Mouse (Mus musculus) right cerebral cortex, postnatal 10 days (tissue): ENCODE measurements around the gene Prpsap1.
"Not testable (repeated sequence)": the region's sequence is repeated elsewhere in the genome, so short reads cannot be mapped to it uniquely, and the experiment has no call there.

Source experiments
- DNase-seq, 2 experiments: peaks; one replicate each; pipeline ENCODE4 v3.0.0; 2021; ENCODE audit warnings: low spot score in 2 of 2

Prpsap1 gene

GRCm38 (mm10) chr11:116429862-116430613 is 64.0 kb downstream of the Prpsap1 start:
- no peak for DNase-seq

- no peak for DNase-seq
Observed at GRCm38 (mm10) chr11:116428872-116429859, 64.8 kb downstream of the Prpsap1 start.

GRCm38 (mm10) chr11:116426852-116427575 is 67.0 kb downstream of the Prpsap1 start:
- no peak for DNase-seq

DNA sequence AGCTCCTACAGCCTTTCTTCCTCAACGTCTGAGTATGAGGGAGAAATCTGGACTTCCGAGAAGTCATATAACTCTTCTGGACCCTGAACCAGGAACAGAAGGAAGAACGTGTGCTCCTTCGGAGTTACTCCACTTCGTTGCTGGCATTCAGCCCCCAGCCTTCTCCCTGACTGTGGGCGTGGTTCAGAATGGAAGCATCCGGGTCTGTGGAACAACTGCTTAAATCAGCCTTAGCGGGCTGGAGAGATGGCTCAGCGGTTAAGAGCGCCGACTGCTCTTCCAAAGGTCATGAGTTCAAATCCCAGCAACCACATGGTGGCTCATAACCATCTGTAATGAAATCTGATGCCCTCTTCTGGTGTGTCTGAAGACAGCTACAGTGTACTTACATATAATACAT is 67.7 kb downstream of the Prpsap1 start:
- DNase-seq, result not testable (repeated sequence)

DNA sequence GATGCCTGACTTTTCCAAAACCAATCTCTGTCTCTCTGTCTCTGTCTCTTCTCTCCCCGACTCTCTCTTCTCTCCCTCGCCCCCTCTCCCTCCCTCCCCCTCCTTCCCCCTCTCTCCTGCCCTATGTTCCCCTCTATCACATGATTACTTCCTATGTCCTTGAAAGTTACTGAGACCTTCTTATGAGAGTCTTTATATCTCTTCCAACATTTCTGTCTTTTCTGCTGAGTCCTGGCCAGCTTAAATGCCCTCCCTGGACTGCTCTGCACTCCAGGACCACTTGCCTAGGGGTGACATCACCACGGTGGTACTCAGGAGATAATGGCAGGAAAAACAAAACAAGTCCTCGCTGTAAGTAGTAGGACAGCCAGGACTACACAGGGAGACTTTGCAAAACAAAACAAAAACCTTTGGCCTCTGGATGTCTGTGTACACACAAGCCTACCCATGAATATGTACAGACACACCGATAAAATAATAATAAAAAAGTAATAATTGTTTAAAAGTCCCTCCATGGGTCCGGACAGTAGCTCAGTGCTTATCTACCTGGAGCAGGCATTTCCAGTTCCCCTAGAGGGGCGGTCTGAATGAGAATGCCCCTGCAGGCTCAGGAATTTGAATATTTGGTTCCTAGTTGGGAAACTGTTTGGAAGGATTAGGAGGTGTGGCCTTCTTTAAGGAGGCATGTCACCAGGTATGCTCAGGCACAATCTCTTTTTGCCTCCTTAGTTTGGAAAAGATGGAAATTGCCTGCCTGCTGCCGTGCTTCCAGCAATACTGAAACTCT is 69.2 kb downstream of the Prpsap1 start:
- DNase-seq, result no peak

- DNase-seq, result no peak
Observed at GRCm38 (mm10) chr11:116423782-116424620, 70.0 kb downstream of the Prpsap1 start.

DNA sequence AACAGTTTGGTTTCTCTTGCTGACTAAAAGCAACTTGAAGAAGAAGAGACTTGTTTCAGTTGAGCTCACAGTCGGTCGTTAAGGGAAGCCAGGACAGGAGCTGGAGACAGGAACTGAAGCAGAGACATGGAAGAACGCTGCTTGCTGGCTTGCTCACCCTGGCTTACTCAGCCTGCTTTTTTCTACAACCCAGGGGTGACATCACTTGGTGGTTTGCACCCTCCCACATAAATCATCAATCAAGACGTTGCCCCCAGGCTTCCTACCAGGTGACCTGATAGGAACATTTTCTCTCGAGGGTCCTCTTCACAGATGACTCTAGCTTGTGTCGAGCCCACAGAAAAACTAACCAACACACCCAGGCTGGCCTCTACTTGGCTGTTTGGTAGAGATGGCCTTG is 70.8 kb downstream of the Prpsap1 start:
- no peak for DNase-seq

DNA sequence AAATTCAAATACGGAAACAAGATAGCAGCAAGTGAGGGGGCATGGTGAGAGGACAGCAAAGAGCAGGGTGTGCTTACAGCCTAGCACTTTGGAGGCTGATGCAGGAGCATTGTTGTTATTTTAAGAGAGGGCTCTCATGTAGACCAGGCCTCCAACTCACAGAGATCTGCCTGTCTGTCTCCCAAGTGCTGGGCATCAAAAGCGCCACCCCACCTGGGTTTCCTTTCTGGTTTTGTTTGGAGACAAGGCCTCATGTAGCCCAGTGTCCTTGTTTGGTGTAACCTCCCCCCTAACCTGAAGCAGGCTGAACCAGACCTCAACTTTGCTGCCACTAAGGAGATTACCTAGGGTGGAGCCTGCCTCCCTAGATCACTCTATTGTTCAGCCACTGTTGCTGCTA is 71.4 kb downstream of the Prpsap1 start:
- DNase-seq, result no peak

- no peak for DNase-seq
Observed at GRCm38 (mm10) chr11:116421102-116421501, 72.9 kb downstream of the Prpsap1 start.
